Mouse (Mus musculus): ENCODE data around the gene Lzts2. TPM values are rescaled to one million over a fixed set of nuclear protein-coding genes. Genes with fewer than 3 reads are reported as not detected.

Gene Lzts2
- polyA plus RNA-seq, 1 experiment = 54.3 TPM

Other genes with a start within 250 kb of the Lzts2 start
- gene Slf2, start 83.3 kb upstream of the Lzts2 start, polyA plus RNA-seq (2012; rRNA removed) = 18.1 and 18.5 TPM in 2 replicates
- gene Sema4g, start 25.3 kb upstream of the Lzts2 start, polyA plus RNA-seq (2012; rRNA removed) = 61.6 and 68.4 TPM in 2 replicates
- gene Twnk, start 8.8 kb upstream of the Lzts2 start, polyA plus RNA-seq (2012; rRNA removed) = 11.1 and 13.9 TPM in 2 replicates
- 54.6 and 64.0 TPM in 2 replicates for gene Mrpl43, start 8.0 kb upstream of the Lzts2 start, polyA plus RNA-seq (2012; rRNA removed)
- gene Pdzd7, start 31.3 kb downstream of the Lzts2 start, polyA plus RNA-seq (2012; rRNA removed) = 0.99 and 1.1 TPM in 2 replicates
- 46.3 and 51.2 TPM in 2 replicates for gene Sfxn3, start 33.1 kb downstream of the Lzts2 start, polyA plus RNA-seq (2012; rRNA removed)
- gene Kazald1, start 60.8 kb downstream of the Lzts2 start, polyA plus RNA-seq (2012; rRNA removed) = 24.9 and 25.1 TPM in 2 replicates
- gene Tlx1, start 136.3 kb downstream of the Lzts2 start, polyA plus RNA-seq (2012; rRNA removed) = not detected in 2 replicates
- 0.03 and 0.11 TPM in 2 replicates for gene Lbx1, start 221.4 kb downstream of the Lzts2 start, polyA plus RNA-seq (2012; rRNA removed)

Measured in urinary bladder, adult 2 months (tissue).